Mouse (Mus musculus) myocyte (in vitro differentiated cells): Measurements from ENCODE around the gene Atf6b. TPM values are rescaled to one million over a fixed set of nuclear protein-coding genes. Genes with fewer than 3 reads are reported as not detected.

Source experiments
- H3K27me3 ChIP-seq: one replicate; pipeline ENCODE4 v1.6.1; 2011; ENCODE audit not compliant: control insufficient read depth, insufficient read depth, insufficient read length
- H3K36me3 ChIP-seq: one replicate; pipeline ENCODE4 v1.6.1; 2011; ENCODE audit not compliant: control insufficient read depth, insufficient read depth
- H3K4me2 ChIP-seq: one replicate; pipeline ENCODE4 v1.6.1; 2011; ENCODE audit warnings: low read depth, control low read depth
- H3K4me3 ChIP-seq: one replicate; pipeline ENCODE4 v1.5.1; 2011; ENCODE audit warnings: mild to moderate bottlenecking, control low read depth, moderate library complexity
- H3K79me2 ChIP-seq: one replicate; pipeline ENCODE4 v1.6.1; 2011; ENCODE audit not compliant: control insufficient read depth, insufficient read depth
- H3ac ChIP-seq: one replicate; pipeline ENCODE4 v1.6.1; 2011; ENCODE audit not compliant: control insufficient read depth, insufficient read length
- CEBPB ChIP-seq: IDR thresholded peaks from 2 replicates; pipeline ENCODE4 v1.6.1; 2011; ENCODE audit warnings: mild to moderate bottlenecking, moderate library complexity; ENCODE audit not compliant: poor library complexity, insufficient read depth, severe bottlenecking
- E2F4 ChIP-seq: IDR thresholded peaks from one replicate; pipeline ENCODE4 v1.6.1; 2011; ENCODE audit warnings: mild to moderate bottlenecking, control low read depth, moderate library complexity; ENCODE audit not compliant: insufficient read depth
- MAX ChIP-seq: IDR thresholded peaks from one replicate; pipeline ENCODE4 v1.6.1; 2011; ENCODE audit warnings: low read depth, mild to moderate bottlenecking, control low read depth
- MYOD1 ChIP-seq, 3 experiments: IDR thresholded peaks; one replicate each; pipeline ENCODE4 v1.6.1; 2011; ENCODE audit warnings: control low read depth in 2 of 3, low read depth in 2 of 3, mild to moderate bottlenecking in 2 of 3, moderate library complexity in 1 of 3; ENCODE audit not compliant: insufficient read length in 2 of 3, control insufficient read depth in 1 of 3
- MYOG ChIP-seq, 3 experiments: IDR thresholded peaks; one replicate each; pipeline ENCODE4 v1.6.1; 2011; ENCODE audit warnings: control low read depth in 2 of 3, low read depth in 2 of 3, mild to moderate bottlenecking in 2 of 3; ENCODE audit not compliant: insufficient read length in 2 of 3, control insufficient read depth in 1 of 3, insufficient read depth in 1 of 3
- POLR2A ChIP-seq: IDR thresholded peaks from one replicate; pipeline ENCODE4 v1.6.1; 2011; ENCODE audit warnings: low read depth, mild to moderate bottlenecking, control low read depth, moderate library complexity; ENCODE audit not compliant: insufficient read length
- POLR2AphosphoS2 ChIP-seq: IDR thresholded peaks from one replicate; pipeline ENCODE4 v1.6.1; 2011; ENCODE audit warnings: low read depth, control low read depth; ENCODE audit not compliant: insufficient read length
- REST ChIP-seq: IDR thresholded peaks from one replicate; pipeline ENCODE4 v1.6.1; 2011; ENCODE audit warnings: mild to moderate bottlenecking, control low read depth, moderate library complexity; ENCODE audit not compliant: insufficient read depth, insufficient read length
- SRF ChIP-seq: IDR thresholded peaks from one replicate; pipeline ENCODE4 v1.6.1; 2011; ENCODE audit warnings: low read depth; ENCODE audit not compliant: control insufficient read depth, insufficient read length
- TCF12 ChIP-seq: IDR thresholded peaks from one replicate; pipeline ENCODE4 v1.6.1; 2011; ENCODE audit warnings: mild to moderate bottlenecking, control low read depth; ENCODE audit not compliant: poor library complexity, insufficient read depth, severe bottlenecking
- TCF3 ChIP-seq: IDR thresholded peaks from one replicate; pipeline ENCODE4 v1.6.1; 2011; ENCODE audit warnings: low read depth, control low read depth; ENCODE audit not compliant: insufficient read length
- USF1 ChIP-seq: IDR thresholded peaks from one replicate; pipeline ENCODE4 v1.6.1; 2011; ENCODE audit warnings: low read depth, mild to moderate bottlenecking, control low read depth, moderate library complexity
- polyA plus RNA-seq: library from polyadenylated mRNA; unstranded; fragments of >200 nt; fragmentation: generic; extraction: Trizol; gene quantifications from one replicate; pipeline ENCODE4 v1.2.1, GENCODE M21; 2012; ENCODE audit warnings: missing spikeins

Gene Atf6b
- polyA plus RNA-seq, 1 experiment = 42.5 TPM

GRCm38 (mm10) chr17:34680191-34680590, 33.2 kb downstream of the Atf6b start:
- Histone ChIP-seq H3K27me3 (peaks cover 84% of the 10 kb centered on the region), H3ac (no peak overlapping the region), H3K4me3 (no peak overlapping the region), H3K79me2 (no peaks in the 10 kb centered on the region), H3K4me2 (no peak overlapping the region), H3K36me3 (no peaks in the 10 kb centered on the region)
- no peak for TF ChIP-seq TCF12
- no peak for TF ChIP-seq MYOD1 (IDR thresholded peaks at IDR 0.05; ENCODE audit: control insufficient read depth in 1 of 3, insufficient read length in 2 of 3, low read depth in 2 of 3)
- no peak for TF ChIP-seq USF1
- TF ChIP-seq CEBPB = no peak
- TF ChIP-seq SRF = no peak
- no peak for TF ChIP-seq E2F4
- TF ChIP-seq TCF3 = no peak
- no peak for TF ChIP-seq POLR2A
- no peak for TF ChIP-seq MAX
- TF ChIP-seq POLR2AphosphoS2 = no peak
- no peak for TF ChIP-seq MYOG (IDR thresholded peaks at IDR 0.05; ENCODE audit: control insufficient read depth in 1 of 3, insufficient read depth in 1 of 3, insufficient read length in 2 of 3, low read depth in 2 of 3)
- no peak for TF ChIP-seq REST

GRCm38 (mm10) chr17:34680621-34681020, 33.7 kb downstream of the Atf6b start:
- H3K27me3 ChIP-seq = peaks cover 84% of the 10 kb centered on the region
- no peak overlapping the region for H3K4me2 ChIP-seq
- TF ChIP-seq CEBPB (no peak), SRF (no peak), POLR2A (no peak), MYOG (IDR thresholded peaks at IDR 0.05; ENCODE audit: control insufficient read depth in 1 of 3, insufficient read depth in 1 of 3, insufficient read length in 2 of 3, low read depth in 2 of 3) (no peak), TCF3 (no peak), MAX (no peak), TCF12 (no peak), POLR2AphosphoS2 (no peak)
- H3K4me3 ChIP-seq = no peak overlapping the region
- H3K79me2 ChIP-seq = no peaks in the 10 kb centered on the region
- H3ac ChIP-seq = no peak overlapping the region
- H3K36me3 ChIP-seq = no peaks in the 10 kb centered on the region

- no peaks in the 10 kb centered on the region for H3K79me2 ChIP-seq
- TF ChIP-seq REST (no peak), MYOD1 (IDR thresholded peaks at IDR 0.05; ENCODE audit: control insufficient read depth in 1 of 3, insufficient read length in 2 of 3, low read depth in 2 of 3) (peak in 2 of 3 experiments; percentile 14 to 49), TCF12 (no peak), CEBPB (0 out of 2 replicates have a peak, but pooled peaks have one; percentile 19), MAX (no peak), POLR2AphosphoS2 (no peak), MYOG (IDR thresholded peaks at IDR 0.05; ENCODE audit: control insufficient read depth in 1 of 3, insufficient read depth in 1 of 3, insufficient read length in 2 of 3, low read depth in 2 of 3) (peak in 1 of 3 experiments; percentile 76), USF1 (no peak), TCF3 (peak; percentile 60)
- H3K4me3 ChIP-seq = no peak overlapping the region
- H3ac ChIP-seq = no peak overlapping the region
- peaks cover 84% of the 10 kb centered on the region for H3K27me3 ChIP-seq
- peak overlapping the region; percentile 26 for H3K4me2 ChIP-seq
- no peaks in the 10 kb centered on the region for H3K36me3 ChIP-seq
Observed at GRCm38 (mm10) chr17:34681132-34681571, 34.2 kb downstream of the Atf6b start.

- no peak for TF ChIP-seq MYOD1 (IDR thresholded peaks at IDR 0.05; ENCODE audit: control insufficient read depth in 1 of 3, insufficient read length in 2 of 3, low read depth in 2 of 3)
- no peak for TF ChIP-seq CEBPB
- TF ChIP-seq TCF3 = no peak
- no peak for TF ChIP-seq REST
- TF ChIP-seq POLR2A = no peak
- Histone ChIP-seq H3K79me2 (no peaks in the 10 kb centered on the region), H3K4me3 (no peak overlapping the region), H3K4me2 (no peak overlapping the region), H3ac (no peak overlapping the region), H3K27me3 (peaks cover 81% of the 10 kb centered on the region), H3K36me3 (no peaks in the 10 kb centered on the region)
Observed at GRCm38 (mm10) chr17:34681881-34682536, 35.1 kb downstream of the Atf6b start.

- H3K27me3 ChIP-seq = peaks cover 76% of the 10 kb centered on the region
- H3K4me3 ChIP-seq = no peak overlapping the region
- no peaks in the 10 kb centered on the region for H3K36me3 ChIP-seq
- no peak for TF ChIP-seq MAX
- TF ChIP-seq POLR2AphosphoS2 = no peak
- TF ChIP-seq POLR2A = no peak
- TF ChIP-seq MYOG (IDR thresholded peaks at IDR 0.05; ENCODE audit: control insufficient read depth in 1 of 3, insufficient read depth in 1 of 3, insufficient read length in 2 of 3, low read depth in 2 of 3) = no peak
- no peak for TF ChIP-seq MYOD1 (IDR thresholded peaks at IDR 0.05; ENCODE audit: control insufficient read depth in 1 of 3, insufficient read length in 2 of 3, low read depth in 2 of 3)
- no peak for TF ChIP-seq SRF
- no peak for TF ChIP-seq REST
- no peak for TF ChIP-seq TCF3
- TF ChIP-seq TCF12 = no peak
- no peak for TF ChIP-seq E2F4
- TF ChIP-seq USF1 = no peak
- no peak for TF ChIP-seq CEBPB
- H3K79me2 ChIP-seq = no peaks in the 10 kb centered on the region
- no peak overlapping the region for H3K4me2 ChIP-seq
- no peak overlapping the region for H3ac ChIP-seq
Observed at GRCm38 (mm10) chr17:34683179-34683578, 36.2 kb downstream of the Atf6b start.
